Mouse (Mus musculus) layer of hippocampus, postnatal 14 days (tissue): Measurements from ENCODE around the gene Cmtm8. TPM values are rescaled to one million over a fixed set of nuclear protein-coding genes. Genes with fewer than 3 reads are reported as not detected.

Experiments
- DNase-seq, 2 experiments: peaks; one replicate each; pipeline ENCODE4 v3.0.0; 2021 to 2022; ENCODE audit warnings: low spot score in 2 of 2, mixed read lengths in 1 of 2
- long read RNA-seq, 2 experiments: library from polyadenylated mRNA; stranded (forward); transcript quantifications; one replicate each; pipeline ENCODE4 v2.0.0; 2021
- total RNA-seq, 2 experiments: library from RNA; stranded (reverse); gene quantifications; 2 replicates each; pipeline ENCODE4 v1.2.3; 2021

The Cmtm8 gene
- total RNA-seq: 1 to 10 TPM; 3.7 to 3.8 TPM
- long read RNA-seq, experiment 1, partial matches to known transcripts: 0 of 2 reads
- long read RNA-seq, experiment 1, other reads (novel, unspliced or antisense): 0 of 2 reads
- long read RNA-seq, experiment 2, transcript Cmtm8-201 (4 exons, 1,064 nt): major isoform, 5 of 5 reads
- long read RNA-seq, experiment 2, partial matches to known transcripts: 0 of 5 reads
- long read RNA-seq, experiment 2, other reads (novel, unspliced or antisense): 0 of 5 reads

DNA sequence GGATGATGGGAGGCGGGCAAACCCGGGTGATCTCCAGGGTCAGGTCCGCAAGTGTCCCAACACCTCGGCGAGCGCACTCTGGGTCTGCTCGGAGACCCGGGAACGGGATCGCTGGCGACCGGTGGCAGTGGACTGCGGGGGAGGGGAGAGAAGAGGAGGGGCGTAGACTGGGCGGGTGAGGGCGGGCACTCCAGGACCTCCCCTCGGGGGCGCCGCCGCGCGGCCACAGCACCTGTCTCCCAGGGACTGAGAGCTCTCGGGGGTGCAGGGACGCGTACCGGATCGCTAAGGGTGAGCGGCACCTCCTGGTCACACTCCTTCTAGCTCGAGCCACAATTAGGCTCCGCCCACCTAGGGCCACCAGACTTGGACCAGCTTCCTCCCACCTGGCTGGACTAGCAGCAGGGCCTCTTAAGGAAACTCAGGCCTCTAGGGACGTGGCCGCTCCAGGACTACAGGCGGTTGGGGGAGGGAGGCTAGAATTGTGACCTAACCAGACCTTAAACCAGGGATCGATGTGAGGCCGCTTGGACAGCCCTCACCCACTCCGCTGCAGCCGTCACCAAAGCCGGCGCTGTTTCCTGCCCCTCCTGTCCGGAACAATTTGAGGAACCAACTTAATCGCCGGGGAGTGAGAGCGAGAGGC lies at the start of gene Cmtm8:
Gene Cmtm8 (minus strand): TSS at position 140 of the 646 bp plus-strand sequence.
- peak; percentile 16 to 31 for DNase-seq

DNA sequence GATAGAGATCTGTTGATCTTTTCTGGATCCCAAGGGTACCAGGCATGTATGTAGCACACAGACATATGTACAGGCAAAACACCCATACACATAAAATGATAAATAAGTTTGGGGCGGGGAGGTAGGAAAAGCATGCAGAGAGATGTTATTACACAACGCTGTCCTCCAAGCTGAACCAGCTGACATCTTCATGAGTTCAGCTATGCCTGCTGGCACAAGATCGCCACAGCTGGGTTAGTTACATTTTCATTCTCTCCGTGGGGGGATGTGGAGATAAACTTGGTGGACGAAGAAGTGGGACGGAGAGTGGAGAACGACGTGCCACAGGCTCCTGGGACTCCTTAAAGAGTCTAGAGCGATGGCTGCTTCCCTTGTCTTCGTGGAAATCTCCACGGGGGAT lies 49.0 kb upstream of the Cmtm8 start:
- DNase-seq: no peak

DNA sequence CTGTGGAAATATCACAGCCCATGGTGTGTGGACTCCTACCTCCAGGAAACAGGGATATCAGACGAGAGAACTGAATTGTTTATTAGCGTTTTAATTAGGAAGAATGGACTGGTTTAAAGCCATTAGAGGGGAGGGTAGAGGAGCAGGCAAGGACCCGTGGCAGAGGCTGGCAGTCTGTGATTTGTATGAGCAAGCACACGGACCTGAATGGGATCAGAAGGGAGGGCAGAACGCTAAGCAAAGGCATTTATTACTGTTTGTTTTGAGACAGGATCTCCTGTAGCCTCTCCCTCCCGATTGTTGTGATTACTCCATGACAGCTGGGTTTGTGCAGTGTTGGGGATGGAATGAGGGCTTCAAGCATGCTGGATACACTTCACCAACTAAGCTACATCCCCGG lies 46.4 kb upstream of the Cmtm8 start:
- DNase-seq: no peak

DNA sequence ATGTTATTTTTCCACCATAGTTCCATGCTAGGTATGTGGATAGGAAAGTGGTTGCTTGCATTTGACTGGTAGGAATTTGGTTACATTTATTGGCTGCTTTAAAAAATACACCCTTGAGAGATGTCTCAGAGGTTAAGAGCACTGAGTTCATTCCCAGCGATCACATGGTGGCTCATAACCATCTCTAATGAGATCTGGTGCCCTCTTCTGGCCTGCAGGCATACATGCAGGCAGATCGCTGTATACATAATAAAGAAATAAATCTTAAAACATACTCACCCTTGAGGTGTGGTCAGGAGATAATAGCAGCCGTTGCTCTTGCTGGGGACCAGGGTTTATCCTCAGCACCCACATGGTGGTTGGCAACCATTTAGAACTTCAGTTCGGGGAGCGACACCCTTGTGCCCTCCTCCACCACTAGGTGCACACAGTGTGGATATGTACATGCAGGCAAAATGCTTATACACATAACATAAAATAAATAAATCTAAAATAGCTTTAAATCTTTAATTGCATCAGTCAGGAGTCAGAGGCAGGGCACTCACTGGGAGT lies 45.0 kb upstream of the Cmtm8 start:
- no peak for DNase-seq

DNA sequence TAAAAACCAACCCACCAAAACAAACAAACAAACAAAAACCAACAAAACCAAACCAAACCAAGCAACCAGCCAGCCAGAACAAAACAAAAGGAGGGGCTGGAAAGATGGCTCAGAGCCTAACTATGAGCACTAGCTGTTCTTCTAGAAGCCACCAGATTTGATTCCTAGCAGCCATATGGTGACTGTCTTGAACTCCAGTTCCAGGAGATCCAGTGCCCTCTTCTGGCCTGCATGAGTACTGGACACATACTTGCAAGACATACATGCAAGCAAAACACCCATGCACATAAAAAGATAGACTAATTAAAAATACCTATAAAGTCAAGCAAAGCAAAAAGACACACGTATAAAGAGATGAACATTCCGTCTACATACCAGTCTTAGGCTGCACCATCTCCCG lies 43.7 kb upstream of the Cmtm8 start:
- peak in 1 of 2 experiments; percentile 35 for DNase-seq

DNA sequence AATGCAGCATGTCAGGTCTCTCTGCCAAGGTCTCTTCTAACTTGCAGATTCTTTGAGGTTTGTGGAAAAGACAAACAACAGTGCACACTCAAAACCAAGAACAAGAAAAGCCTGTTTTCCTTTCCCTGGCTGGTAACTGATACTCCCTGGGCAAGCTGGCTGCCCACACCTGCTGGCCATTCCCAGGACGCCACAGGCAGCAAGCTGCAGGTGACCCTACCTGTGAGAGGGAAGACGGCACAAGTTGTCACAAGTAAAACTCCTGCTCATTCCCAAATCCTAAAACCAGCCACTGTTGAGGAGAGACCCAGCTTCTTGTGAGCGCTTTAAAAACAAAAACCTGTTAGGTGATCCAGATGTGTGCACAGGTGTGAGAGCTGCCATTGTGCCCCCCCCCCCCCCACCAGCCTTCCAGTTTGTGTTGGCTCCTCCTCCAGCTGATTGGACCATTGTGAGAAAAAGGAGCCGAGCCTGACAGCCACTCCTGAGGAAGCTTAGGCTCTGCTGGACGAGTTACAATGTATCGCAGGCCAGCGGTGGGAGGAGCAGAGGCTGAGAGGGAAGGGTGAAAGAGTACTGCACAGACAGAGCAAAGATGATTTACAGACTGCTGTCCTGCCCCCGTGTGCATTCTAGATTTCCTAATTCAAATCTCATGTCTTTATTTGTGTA lies 42.2 kb upstream of the Cmtm8 start:
- no peak for DNase-seq

DNA sequence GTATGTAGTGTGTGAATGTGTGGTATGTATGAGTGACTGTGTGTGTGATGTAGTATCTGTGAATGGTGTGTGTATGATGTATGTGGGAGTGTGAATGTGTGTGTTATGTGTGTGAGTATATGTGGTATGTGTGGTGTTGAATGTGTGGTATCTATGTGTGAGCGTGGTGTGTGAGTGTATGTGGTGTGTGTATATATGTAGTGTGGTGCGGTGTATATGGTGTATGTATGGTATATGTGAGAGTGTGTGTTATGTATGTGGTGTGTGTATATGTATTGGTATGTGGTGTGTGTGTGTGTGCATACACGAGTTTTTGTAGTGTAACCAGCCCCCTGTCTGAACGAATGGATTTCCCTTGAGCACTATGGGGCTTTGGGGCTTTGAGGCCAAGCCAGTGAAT lies 41.6 kb upstream of the Cmtm8 start:
- no peak for DNase-seq

DNA sequence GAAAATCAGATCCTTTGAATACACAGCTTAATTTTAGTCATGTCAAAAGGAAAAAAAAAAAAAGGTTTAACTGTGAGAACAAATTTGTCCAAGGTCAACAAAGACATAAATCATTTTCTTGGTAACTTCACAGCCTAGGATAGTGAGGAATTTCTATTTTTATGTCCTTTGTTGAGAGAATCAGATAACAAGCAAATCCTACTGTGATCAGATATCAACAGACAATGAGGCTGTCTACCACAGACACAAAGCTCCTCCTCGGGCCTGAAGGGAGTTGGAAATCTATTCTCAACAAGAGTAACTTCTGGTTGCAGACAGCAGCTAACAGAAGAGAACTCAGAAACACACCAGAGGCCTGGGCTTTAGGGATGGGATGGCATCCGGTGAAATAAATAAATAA lies 38.0 kb upstream of the Cmtm8 start:
- no peak for DNase-seq

DNA sequence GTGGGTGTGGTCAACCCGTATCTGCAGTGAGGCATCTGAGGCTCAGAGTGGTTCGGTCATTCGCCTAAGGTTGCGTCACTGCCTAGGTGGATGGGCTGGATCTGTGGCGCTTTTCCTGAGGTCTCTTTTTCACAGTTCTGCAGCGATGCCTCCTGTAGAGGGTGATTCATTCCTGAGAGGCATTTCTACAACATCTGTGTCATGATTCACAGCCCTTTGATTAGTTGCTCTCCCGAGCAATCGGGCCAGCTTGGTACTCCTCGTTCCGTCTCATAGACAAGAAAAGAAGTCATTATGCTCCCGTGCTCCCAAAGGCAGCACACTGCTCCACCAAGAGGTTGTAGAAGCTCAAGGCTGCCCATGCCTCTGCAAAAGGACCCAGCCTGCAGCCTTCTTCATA lies 11.4 kb upstream of the Cmtm8 start:
- peak; percentile 25 to 36 for DNase-seq

DNA sequence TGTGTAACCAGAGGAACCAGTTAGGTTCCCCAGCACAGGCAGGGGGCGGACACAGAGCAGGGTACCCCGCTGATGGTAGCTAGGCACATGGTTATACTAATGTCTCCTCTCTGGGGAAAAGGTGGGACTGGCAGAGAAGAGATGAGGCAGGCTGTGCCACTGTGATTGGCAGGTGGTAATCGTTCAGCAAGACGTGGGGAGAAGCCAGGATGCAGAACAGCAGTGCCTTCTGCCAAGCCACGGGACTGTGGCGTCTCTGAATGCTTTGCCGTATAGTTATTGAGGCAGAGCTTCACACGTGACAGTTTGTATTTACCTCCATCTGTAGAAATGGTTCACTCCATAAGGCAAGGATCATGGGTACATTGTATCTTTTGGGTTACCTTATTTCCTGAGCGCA lies 10.7 kb upstream of the Cmtm8 start:
- DNase-seq: peak; percentile 34 to 65

DNA sequence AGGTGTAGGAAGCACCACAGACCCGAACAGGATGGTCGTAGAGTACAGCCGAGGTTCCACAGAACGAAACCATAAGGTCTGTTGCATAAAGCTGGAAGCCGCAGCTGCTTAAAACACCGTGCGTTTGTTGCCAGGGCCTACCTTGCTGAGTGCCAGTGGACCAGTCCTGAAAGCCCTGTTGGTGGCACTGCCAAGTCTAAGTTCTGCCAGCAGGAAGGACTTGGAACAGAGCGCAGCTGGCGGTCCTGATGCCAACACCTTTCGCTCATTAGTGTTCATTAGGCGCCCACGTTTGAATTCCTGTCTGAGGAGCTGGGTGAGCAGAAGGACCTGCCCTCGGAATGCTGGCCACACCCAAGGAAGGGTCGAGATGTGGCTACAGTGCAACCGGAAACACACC lies 9.4 kb upstream of the Cmtm8 start:
- no peak for DNase-seq

DNA sequence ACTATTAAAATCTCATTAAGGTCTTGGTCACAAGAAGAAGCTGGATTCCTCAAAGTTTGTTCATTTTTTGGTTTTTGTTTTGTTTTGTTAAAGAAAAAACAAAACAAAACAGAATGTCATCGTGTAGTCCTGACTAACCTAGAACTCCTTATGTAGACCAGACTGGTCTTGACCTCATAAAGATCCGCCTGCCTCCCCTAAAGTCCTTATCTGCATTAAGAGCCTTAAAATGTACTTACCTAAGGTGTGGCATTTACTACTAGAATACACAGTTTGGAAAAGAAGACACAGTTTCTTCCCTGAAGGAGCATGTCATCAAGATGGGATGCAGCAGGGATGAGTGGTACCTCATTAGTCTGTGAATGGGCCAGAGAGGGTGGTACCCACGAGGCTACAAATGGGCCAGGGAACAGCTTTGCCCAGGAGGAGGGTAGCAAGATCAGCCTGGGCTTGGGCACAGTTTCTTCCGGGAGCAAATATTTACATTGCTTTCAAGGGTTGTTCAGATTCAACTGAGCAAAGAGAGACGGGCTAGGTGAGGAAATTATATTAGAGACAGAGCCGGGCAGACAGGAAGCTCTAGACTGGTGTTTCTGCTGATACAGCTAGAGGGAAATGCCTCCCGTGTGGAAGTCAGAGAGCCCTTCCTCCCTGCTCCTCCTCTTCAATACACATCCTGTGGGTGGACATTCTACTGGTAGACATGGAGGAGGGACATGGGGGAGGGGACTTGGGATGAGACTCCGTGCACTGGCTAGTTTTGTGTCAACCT lies 7.6 kb upstream of the Cmtm8 start:
- DNase-seq: no peak

DNA sequence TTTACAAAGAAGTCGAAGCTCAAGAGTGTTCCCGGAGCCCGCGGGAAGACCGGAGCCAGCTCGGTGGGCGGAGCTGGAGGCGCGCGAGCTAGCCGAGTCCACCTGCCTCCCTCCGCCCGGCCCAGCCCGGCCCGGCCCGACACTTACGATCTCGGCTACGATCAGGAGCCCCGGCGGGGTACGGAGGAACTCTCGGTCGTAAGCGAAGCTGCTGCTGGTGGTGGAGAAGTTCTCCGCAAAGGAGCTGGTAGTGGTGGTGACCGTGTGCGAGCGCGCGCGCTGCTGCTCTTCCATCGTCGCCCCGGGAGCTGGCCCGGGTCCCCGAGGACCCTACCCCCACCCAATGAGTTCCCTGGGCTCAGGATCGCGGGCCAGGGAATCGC lies 331 bp downstream of the Cmtm8 start:
- DNase-seq: no peak

DNA sequence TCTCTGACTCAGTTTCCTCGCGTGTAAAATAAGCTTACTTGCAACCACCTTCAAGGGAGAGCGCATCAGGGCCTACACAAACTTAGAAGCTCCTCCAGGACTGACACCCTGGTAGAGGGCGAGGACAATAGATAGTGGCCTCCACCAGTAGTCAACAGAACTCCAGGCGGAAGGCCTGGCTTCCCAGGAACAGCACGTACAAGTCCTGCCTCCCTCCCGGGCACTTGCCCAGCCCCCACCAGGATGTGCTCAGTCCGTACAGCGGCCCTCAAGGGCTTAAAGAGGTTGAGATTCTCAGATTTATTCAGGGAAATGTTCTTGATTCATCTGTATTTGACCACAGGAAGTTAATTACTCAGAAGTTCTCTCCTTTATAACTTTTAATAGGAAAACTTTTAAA lies 1.1 kb downstream of the Cmtm8 start:
- DNase-seq: no peak

DNA sequence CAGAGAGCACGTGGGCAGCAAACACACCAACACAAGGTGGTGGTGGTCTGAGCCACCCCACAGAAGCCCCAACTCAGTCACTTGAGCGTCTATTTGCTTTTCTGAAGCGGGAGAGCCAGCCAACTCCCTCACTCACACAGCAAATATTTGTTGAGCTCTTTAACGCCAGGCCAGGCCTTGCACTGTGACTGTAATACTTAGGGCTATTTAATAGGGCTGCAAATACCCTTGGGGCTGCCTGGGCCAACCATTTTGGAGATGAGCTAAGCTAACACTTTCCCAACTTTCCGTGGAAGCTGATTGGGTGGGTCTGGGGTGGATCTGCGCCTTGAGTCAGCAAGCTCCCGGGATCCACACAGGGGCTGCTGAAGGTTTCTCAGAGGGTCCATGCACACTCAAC lies 1.7 kb downstream of the Cmtm8 start:
- DNase-seq: no peak

DNA sequence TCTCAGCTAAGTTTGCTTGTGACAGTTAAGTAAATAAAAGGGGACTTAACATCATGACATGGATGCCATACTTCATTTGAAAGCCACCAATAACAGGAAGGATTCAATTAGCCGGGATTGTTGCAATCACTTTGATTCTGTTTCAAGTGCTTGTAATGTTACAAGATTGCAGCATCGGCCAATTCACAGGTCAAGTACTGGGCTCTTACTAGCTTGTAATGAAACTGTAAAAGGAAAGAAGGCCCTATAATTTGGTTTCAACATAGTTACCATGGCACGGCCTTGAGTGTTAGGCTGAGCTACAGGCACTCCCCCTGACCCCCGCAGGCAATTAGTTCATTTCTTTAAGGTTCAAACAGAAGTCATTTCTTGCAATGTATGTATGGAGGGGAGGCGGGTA lies 5.1 kb downstream of the Cmtm8 start:
- DNase-seq: no peak

DNA sequence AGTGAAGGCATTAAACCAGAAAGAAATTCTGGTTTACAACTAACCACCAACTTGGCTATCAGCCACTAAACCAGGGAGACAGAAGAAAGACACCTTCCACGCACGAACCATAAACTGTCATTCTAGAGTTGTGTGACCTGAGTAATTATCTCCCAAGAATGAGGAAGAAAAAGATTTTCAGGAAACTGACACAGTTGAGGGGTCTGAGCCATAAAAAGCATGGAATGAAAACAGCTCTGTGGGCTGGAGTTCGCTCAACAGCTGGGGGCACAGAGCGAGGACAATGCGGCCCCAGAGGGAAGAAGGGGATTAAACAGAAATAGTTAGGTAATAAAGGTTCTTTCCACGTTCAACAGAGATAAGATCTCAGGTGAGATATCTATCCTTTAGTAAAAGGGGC lies 12.4 kb downstream of the Cmtm8 start:
- DNase-seq: no peak

DNA sequence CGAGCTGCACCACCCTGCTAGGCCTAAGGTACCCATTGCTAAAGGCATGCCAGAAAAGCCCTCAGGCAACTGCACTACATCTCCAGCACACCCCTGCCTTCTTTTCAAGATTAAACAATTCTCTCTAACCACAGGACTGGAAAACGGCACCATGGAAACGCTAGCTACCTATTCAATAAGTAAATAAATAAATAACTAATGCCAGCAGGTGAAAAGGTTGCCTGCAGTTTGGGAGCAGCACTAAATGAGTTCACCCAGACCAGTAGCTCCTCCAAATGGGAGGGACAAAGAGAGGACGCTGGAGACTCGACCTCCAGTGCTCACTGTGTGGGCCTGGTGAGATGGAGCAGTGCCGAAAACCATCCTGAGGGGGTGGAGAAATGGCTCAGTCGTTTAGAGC lies 13.6 kb downstream of the Cmtm8 start:
- DNase-seq: no peak

DNA sequence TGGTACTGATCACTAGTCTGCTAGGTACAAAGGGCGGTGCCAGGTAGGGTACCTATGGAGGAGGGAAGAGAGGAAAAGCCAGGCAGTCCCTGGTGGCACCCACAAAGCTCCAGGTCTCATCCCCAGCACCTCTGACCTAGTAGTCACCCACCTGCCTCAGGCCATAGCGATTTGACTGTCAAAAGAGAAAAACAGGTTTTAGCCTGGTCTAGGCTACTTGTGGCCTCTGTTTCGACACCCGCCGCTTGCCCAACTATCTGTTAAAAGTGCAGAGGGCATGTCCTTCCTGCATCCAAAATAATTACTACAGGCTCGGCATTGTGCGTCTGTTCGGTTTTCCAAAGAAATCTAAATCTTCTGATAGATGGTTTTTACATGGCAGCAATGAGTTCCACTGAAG lies 14.3 kb downstream of the Cmtm8 start:
- DNase-seq: no peak

DNA sequence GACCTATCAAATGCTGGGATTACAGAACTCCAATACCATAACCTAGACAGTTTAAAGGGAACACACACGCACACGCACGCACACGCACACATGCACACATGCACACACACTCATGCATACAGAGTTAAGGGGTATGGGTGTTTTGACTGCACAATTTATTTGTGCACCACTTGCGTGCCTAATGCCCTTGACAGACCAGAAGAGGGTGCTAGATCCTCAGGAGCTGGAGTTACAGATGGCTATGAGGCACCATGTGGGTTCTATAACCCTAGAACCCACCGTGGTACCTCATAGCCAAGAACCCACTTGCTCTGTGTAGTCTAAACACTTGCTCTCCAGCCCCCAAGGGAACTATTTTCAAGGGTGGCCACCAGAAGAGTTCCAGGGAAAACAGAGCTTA lies 15.6 kb downstream of the Cmtm8 start:
- DNase-seq: no peak

DNA sequence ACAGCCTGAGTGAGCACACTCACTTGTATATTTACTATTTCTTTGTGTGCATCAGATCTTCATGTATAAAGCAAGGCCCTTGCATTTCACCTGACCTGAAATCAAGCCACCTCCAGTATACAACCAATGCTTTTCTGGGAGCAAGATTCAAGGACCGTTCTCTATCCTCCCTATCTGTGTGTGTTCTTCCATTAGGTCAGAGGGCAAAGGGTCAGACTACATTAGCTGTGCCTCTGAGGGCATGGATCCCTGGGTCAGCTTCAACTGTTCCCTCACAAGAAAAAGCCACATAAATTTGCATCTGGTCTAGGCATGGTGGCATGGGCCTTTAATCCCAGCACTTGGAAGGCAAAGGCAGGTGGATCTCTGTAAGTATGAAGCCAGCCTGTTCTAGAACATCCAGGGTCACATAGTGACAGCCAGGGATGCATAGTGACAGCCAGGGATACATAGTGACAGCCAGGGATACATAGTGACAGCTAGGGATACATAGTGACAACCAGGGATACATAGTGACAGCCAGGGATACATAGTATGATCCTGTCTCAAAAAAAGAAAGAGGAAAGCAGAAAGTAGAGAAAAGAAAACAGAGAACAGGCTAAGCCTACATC lies 16.6 kb downstream of the Cmtm8 start:
- DNase-seq: no peak
